Mouse (Mus musculus) embryonic facial prominence, embryonic 14.5 days (tissue): ENCODE measurements around the gene Sbno2. TPM values are rescaled to one million over a fixed set of nuclear protein-coding genes. Genes with fewer than 3 reads are reported as not detected.
A peak's percentile ranks its signal among the peaks of the same experiment; 100 is the strongest.

Experiments
- ATAC-seq: fragments of 200-750 bp; cut with Nextera tagmentation; 2 replicates; pipeline ENCODE4 v1.8.0; 2017; ENCODE audit warnings: low read depth, moderate number of reproducible peaks, moderate TSS enrichment
- DNase-seq: peaks from one replicate; pipeline ENCODE4 v3.0.0-alpha.2; 2015; ENCODE audit warnings: low spot score
- H3K27ac ChIP-seq: fragments of 300-500 bp; sonication (generic); replicated peaks from 2 replicates; pipeline ENCODE4 v1.5.1; 2014; ENCODE audit warnings: low read depth, mild to moderate bottlenecking, low read length, moderate library complexity
- H3K27me3 ChIP-seq: fragments of 300-500 bp; sonication (generic); replicated peaks from 2 replicates; pipeline ENCODE4 v1.6.1; 2014; ENCODE audit warnings: low read length; ENCODE audit not compliant: control insufficient read depth, insufficient read depth
- H3K36me3 ChIP-seq: fragments of 300-500 bp; sonication (generic); 2 replicates; pipeline ENCODE4 v1.6.1; 2014; ENCODE audit warnings: low read length, mixed read lengths; ENCODE audit not compliant: control insufficient read depth, insufficient read depth
- H3K4me1 ChIP-seq: fragments of 300-500 bp; sonication (generic); 2 replicates; pipeline ENCODE4 v1.6.1; 2014; ENCODE audit warnings: antibody characterized with exemption, low read length; ENCODE audit not compliant: control insufficient read depth, insufficient read depth
- H3K4me2 ChIP-seq: fragments of 300-500 bp; sonication (generic); 2 replicates; pipeline ENCODE4 v1.6.1; 2014; ENCODE audit warnings: low read depth, mild to moderate bottlenecking, low read length, moderate library complexity, mixed read lengths
- H3K4me3 ChIP-seq: fragments of 300-500 bp; sonication (generic); 2 replicates; pipeline ENCODE4 v1.5.1; 2014; ENCODE audit warnings: low read depth, mild to moderate bottlenecking, low read length
- H3K9ac ChIP-seq: fragments of 300-500 bp; sonication (generic); 2 replicates; pipeline ENCODE4 v1.6.1; 2014; ENCODE audit warnings: low read depth, mild to moderate bottlenecking, low read length, moderate library complexity, mixed read lengths
- H3K9me3 ChIP-seq: fragments of 300-500 bp; sonication (generic); 2 replicates; pipeline ENCODE4 v1.6.1; 2016; ENCODE audit warnings: low read length; ENCODE audit not compliant: control insufficient read depth
- WGBS: fragments of 180-500 bp; shearing (Covaris S2); extraction: QIAGEN DNeasy Blood & Tissue Kit; methylation state at CpG from one replicate; pipeline ENCODE4 v1.1.7; 2014; 5-methylcytosine and 5-hydroxymethylcytosine counted together
- polyA plus RNA-seq: library from polyadenylated mRNA; unstranded; fragments of >200 nt; fragmentation: Nextera tagmentation; extraction: Ambion mirVana; gene quantifications from 2 replicates; pipeline ENCODE4 v1.2.1, GENCODE M21; 2014

The Sbno2 gene
- polyA plus RNA-seq, 1 experiment from 2014 or later, result 14.1 TPM

DNA sequence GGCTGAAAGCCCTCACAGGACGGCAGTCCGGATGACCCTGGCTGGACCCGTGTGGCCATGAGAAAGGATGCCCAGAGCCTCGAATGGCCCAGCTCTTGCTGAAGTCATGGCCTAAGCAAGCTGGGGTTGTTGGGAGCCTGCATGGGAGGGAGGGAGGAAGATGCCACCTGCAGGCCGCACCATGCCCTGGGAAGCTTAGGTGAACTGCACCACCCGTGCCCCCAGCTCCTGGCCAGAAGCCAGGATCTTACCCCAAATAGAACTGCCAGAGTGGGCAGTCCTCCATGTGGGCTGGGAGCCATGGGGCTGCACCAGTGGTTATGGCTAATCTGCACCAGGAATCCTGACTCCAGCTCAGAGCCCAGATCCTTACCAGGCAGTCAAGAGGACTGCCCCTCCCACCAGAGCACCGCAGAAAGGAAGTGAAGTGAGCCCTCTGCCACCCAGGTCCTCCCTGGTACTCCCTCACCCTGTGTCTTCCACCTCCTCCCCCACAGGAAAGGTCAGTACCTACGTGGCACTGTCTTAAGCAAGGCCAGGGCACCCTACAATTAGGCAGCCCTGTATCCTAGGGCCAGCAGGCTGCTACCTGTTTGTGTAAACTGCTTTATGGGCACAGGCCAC is 28.0 kb upstream of the Sbno2 start:
- H3K27me3 ChIP-seq, result peaks cover 24% of the 10 kb centered on the region
- no peak overlapping the region for H3K27ac ChIP-seq
- H3K9ac ChIP-seq, result no peak overlapping the region; the same call in 1 of the 2 replicates

DNA sequence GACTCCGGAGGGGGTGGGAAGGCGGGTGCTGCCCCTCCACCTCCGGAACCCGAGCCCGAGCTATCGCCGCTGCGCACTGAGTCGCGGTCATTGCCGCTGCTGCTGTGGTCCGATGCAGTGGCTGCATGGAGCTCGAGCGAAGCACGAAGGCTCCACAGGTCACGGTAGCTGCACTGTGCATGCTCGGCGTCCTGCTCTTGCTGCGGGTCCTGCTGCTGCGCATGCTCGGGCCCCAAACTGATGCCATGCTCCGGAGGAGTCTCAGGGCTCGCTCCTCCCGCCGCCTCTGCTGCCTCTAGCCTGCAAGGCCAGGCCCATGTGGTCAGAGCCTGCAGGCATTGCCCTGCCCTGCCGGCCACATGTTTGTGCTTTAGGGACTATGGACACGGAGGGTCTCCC is 26.6 kb upstream of the Sbno2 start:
- ATAC-seq (peak; percentile 11; the same call in 1 of the 2 replicates), DNase-seq (no peak)
- WGBS, result 35% methylated on average over 11 of the region's 27 CpGs
- H3K9ac ChIP-seq, result peak overlapping the region; percentile 49; the same call in 1 of the 2 replicates
- no peak overlapping the region for H3K27ac ChIP-seq
- H3K4me1 ChIP-seq, result peaks cover 4% of the 10 kb centered on the region
- H3K4me3 ChIP-seq, result peak overlapping the region; percentile 19
- peaks cover 75% of the 10 kb centered on the region for H3K36me3 ChIP-seq
- peaks cover 14% of the 10 kb centered on the region for H3K27me3 ChIP-seq
- H3K4me2 ChIP-seq, result peak overlapping the region; percentile 42
- 0 out of 2 replicates have a peak, but pooled peaks cover 3% of the 10 kb centered on the region for H3K9me3 ChIP-seq

More for the DNA sequence above, 28.0 kb upstream of the Sbno2 start:
- H3K36me3 ChIP-seq, result peaks cover 61% of the 10 kb centered on the region
- DNase-seq, result no peak
- H3K4me3 ChIP-seq, result no peak overlapping the region
- peaks cover 17% of the 10 kb centered on the region for H3K4me1 ChIP-seq
- ATAC-seq, result no peak
- WGBS, result 73% methylated on average over 8 of the region's 8 CpGs
- H3K9me3 ChIP-seq, result 0 out of 2 replicates have a peak, but pooled peaks cover 3% of the 10 kb centered on the region
- no peak overlapping the region for H3K4me2 ChIP-seq

GRCm38 (mm10) chr10:80131316-80131951 is 26.1 kb upstream of the Sbno2 start:
- ATAC-seq (peak; percentile 26; the same call in 1 of the 2 replicates), DNase-seq (no peak)
- Histone ChIP-seq H3K27me3 (peaks cover 9% of the 10 kb centered on the region; the same call in 1 of the 2 replicates), H3K4me3 (peak overlapping the region; percentile 19), H3K9me3 (0 out of 2 replicates have a peak, but pooled peaks cover 3% of the 10 kb centered on the region), H3K4me2 (peak overlapping the region; percentile 42), H3K4me1 (no peaks in the 10 kb centered on the region), H3K9ac (peak overlapping the region; percentile 49; the same call in 1 of the 2 replicates), H3K36me3 (peaks cover 80% of the 10 kb centered on the region), H3K27ac (no peak overlapping the region; the same call in 1 of the 2 replicates)
- WGBS, result 16% methylated on average over 40 of the region's 55 CpGs

GRCm38 (mm10) chr10:80130403-80131031 is 25.1 kb upstream of the Sbno2 start:
- H3K9me3 ChIP-seq, result no peaks in the 10 kb centered on the region
- H3K36me3 ChIP-seq, result peaks cover 82% of the 10 kb centered on the region
- no peak for ATAC-seq
- DNase-seq, result no peak
- no peaks in the 10 kb centered on the region for H3K4me1 ChIP-seq
- no peaks in the 10 kb centered on the region for H3K27me3 ChIP-seq
- 82% methylated on average over 18 of the region's 18 CpGs for WGBS
- no peak overlapping the region for H3K4me2 ChIP-seq
- no peak overlapping the region for H3K9ac ChIP-seq
- no peak overlapping the region for H3K4me3 ChIP-seq
- H3K27ac ChIP-seq, result no peak overlapping the region

- H3K4me3 ChIP-seq, result no peak overlapping the region
- DNase-seq, result no peak
- ATAC-seq, result no peak
- no peaks in the 10 kb centered on the region for H3K4me1 ChIP-seq
- H3K27me3 ChIP-seq, result no peaks in the 10 kb centered on the region
- 94% methylated on average over 3 of the region's 9 CpGs for WGBS
- H3K4me2 ChIP-seq, result no peak overlapping the region
- no peaks in the 10 kb centered on the region for H3K9me3 ChIP-seq
- H3K27ac ChIP-seq, result no peak overlapping the region
- H3K9ac ChIP-seq, result no peak overlapping the region
- H3K36me3 ChIP-seq, result peaks cover 89% of the 10 kb centered on the region
These were observed 24.5 kb upstream of the Sbno2 start for GRCm38 (mm10) chr10:80129846-80130245.

GRCm38 (mm10) chr10:80127920-80128319 is 22.5 kb upstream of the Sbno2 start:
- H3K4me3 ChIP-seq, result no peak overlapping the region
- 94% methylated on average over 8 of the region's 8 CpGs for WGBS

GRCm38 (mm10) chr10:80123932-80124562 is 18.7 kb upstream of the Sbno2 start:
- WGBS, result 95% methylated on average over 9 of the region's 9 CpGs
- Histone ChIP-seq H3K4me3 (no peak overlapping the region), H3K4me2 (no peak overlapping the region), H3K4me1 (no peaks in the 10 kb centered on the region), H3K36me3 (peaks cover 84% of the 10 kb centered on the region), H3K27me3 (no peaks in the 10 kb centered on the region), H3K27ac (no peak overlapping the region), H3K9ac (no peak overlapping the region), H3K9me3 (no peaks in the 10 kb centered on the region)
- ATAC-seq (no peak), DNase-seq (no peak)

More at GRCm38 (mm10) chr10:80127920-80128319, 22.5 kb upstream of the Sbno2 start:
- Histone ChIP-seq H3K4me2 (no peak overlapping the region), H3K27me3 (no peaks in the 10 kb centered on the region), H3K36me3 (peaks cover 92% of the 10 kb centered on the region), H3K9me3 (no peaks in the 10 kb centered on the region), H3K4me1 (no peaks in the 10 kb centered on the region), H3K9ac (no peak overlapping the region), H3K27ac (no peak overlapping the region)
- ATAC-seq, result no peak
- DNase-seq, result no peak

- Histone ChIP-seq H3K4me1 (peaks cover 15% of the 10 kb centered on the region), H3K4me3 (no peak overlapping the region), H3K27me3 (no peaks in the 10 kb centered on the region), H3K36me3 (peaks cover 68% of the 10 kb centered on the region), H3K4me2 (no peak overlapping the region), H3K9me3 (no peaks in the 10 kb centered on the region), H3K27ac (no peak overlapping the region), H3K9ac (no peak overlapping the region)
- DNase-seq (no peak), ATAC-seq (no peak)
- 90% methylated on average over 2 of the region's 2 CpGs for WGBS
These were observed 16.3 kb upstream of the Sbno2 start for GRCm38 (mm10) chr10:80121639-80122038.
